Mouse (Mus musculus) myocyte (in vitro differentiated cells): ENCODE measurements around the gene Elp5. TPM values are rescaled to one million over a fixed set of nuclear protein-coding genes. Genes with fewer than 3 reads are reported as not detected.
"Not testable (repeated sequence)": the region's sequence is repeated elsewhere in the genome, so short reads cannot be mapped to it uniquely, and the experiment has no call there.

Experiments used
- H3K27me3 ChIP-seq: one replicate; pipeline ENCODE4 v1.6.1; 2011; ENCODE audit not compliant: control insufficient read depth, insufficient read depth, insufficient read length
- H3K36me3 ChIP-seq: one replicate; pipeline ENCODE4 v1.6.1; 2011; ENCODE audit not compliant: control insufficient read depth, insufficient read depth
- H3K4me2 ChIP-seq: one replicate; pipeline ENCODE4 v1.6.1; 2011; ENCODE audit warnings: low read depth, control low read depth
- H3K4me3 ChIP-seq: one replicate; pipeline ENCODE4 v1.5.1; 2011; ENCODE audit warnings: mild to moderate bottlenecking, control low read depth, moderate library complexity
- H3K79me2 ChIP-seq: one replicate; pipeline ENCODE4 v1.6.1; 2011; ENCODE audit not compliant: control insufficient read depth, insufficient read depth
- H3ac ChIP-seq: one replicate; pipeline ENCODE4 v1.6.1; 2011; ENCODE audit not compliant: control insufficient read depth, insufficient read length
- CEBPB ChIP-seq: IDR thresholded peaks from 2 replicates; pipeline ENCODE4 v1.6.1; 2011; ENCODE audit warnings: mild to moderate bottlenecking, moderate library complexity; ENCODE audit not compliant: poor library complexity, insufficient read depth, severe bottlenecking
- E2F4 ChIP-seq: IDR thresholded peaks from one replicate; pipeline ENCODE4 v1.6.1; 2011; ENCODE audit warnings: mild to moderate bottlenecking, control low read depth, moderate library complexity; ENCODE audit not compliant: insufficient read depth
- MAX ChIP-seq: IDR thresholded peaks from one replicate; pipeline ENCODE4 v1.6.1; 2011; ENCODE audit warnings: low read depth, mild to moderate bottlenecking, control low read depth
- MYOD1 ChIP-seq, 3 experiments: IDR thresholded peaks; one replicate each; pipeline ENCODE4 v1.6.1; 2011; ENCODE audit warnings: control low read depth in 2 of 3, low read depth in 2 of 3, mild to moderate bottlenecking in 2 of 3, moderate library complexity in 1 of 3; ENCODE audit not compliant: insufficient read length in 2 of 3, control insufficient read depth in 1 of 3
- MYOG ChIP-seq, 3 experiments: IDR thresholded peaks; one replicate each; pipeline ENCODE4 v1.6.1; 2011; ENCODE audit warnings: control low read depth in 2 of 3, low read depth in 2 of 3, mild to moderate bottlenecking in 2 of 3; ENCODE audit not compliant: insufficient read length in 2 of 3, control insufficient read depth in 1 of 3, insufficient read depth in 1 of 3
- POLR2A ChIP-seq: IDR thresholded peaks from one replicate; pipeline ENCODE4 v1.6.1; 2011; ENCODE audit warnings: low read depth, mild to moderate bottlenecking, control low read depth, moderate library complexity; ENCODE audit not compliant: insufficient read length
- POLR2AphosphoS2 ChIP-seq: IDR thresholded peaks from one replicate; pipeline ENCODE4 v1.6.1; 2011; ENCODE audit warnings: low read depth, control low read depth; ENCODE audit not compliant: insufficient read length
- REST ChIP-seq: IDR thresholded peaks from one replicate; pipeline ENCODE4 v1.6.1; 2011; ENCODE audit warnings: mild to moderate bottlenecking, control low read depth, moderate library complexity; ENCODE audit not compliant: insufficient read depth, insufficient read length
- SRF ChIP-seq: IDR thresholded peaks from one replicate; pipeline ENCODE4 v1.6.1; 2011; ENCODE audit warnings: low read depth; ENCODE audit not compliant: control insufficient read depth, insufficient read length
- TCF12 ChIP-seq: IDR thresholded peaks from one replicate; pipeline ENCODE4 v1.6.1; 2011; ENCODE audit warnings: mild to moderate bottlenecking, control low read depth; ENCODE audit not compliant: poor library complexity, insufficient read depth, severe bottlenecking
- TCF3 ChIP-seq: IDR thresholded peaks from one replicate; pipeline ENCODE4 v1.6.1; 2011; ENCODE audit warnings: low read depth, control low read depth; ENCODE audit not compliant: insufficient read length
- USF1 ChIP-seq: IDR thresholded peaks from one replicate; pipeline ENCODE4 v1.6.1; 2011; ENCODE audit warnings: low read depth, mild to moderate bottlenecking, control low read depth, moderate library complexity
- polyA plus RNA-seq: library from polyadenylated mRNA; unstranded; fragments of >200 nt; fragmentation: generic; extraction: Trizol; gene quantifications from one replicate; pipeline ENCODE4 v1.2.1, GENCODE M21; 2012; ENCODE audit warnings: missing spikeins

Elp5 gene
- polyA plus RNA-seq, 1 experiment, result 91.5 TPM

GRCm38 (mm10) chr11:70018131-70018990 is 36.0 kb upstream of the Elp5 start:
- H3K79me2 ChIP-seq, result peaks cover 29% of the 10 kb centered on the region
- no peaks in the 10 kb centered on the region for H3K36me3 ChIP-seq
- H3K4me2 ChIP-seq, result peak overlapping the region; percentile 92
- H3K4me3 ChIP-seq, result peak overlapping the region; percentile 43
- no peak overlapping the region for H3ac ChIP-seq
- H3K27me3 ChIP-seq, result no peaks in the 10 kb centered on the region
- no peak for TF ChIP-seq MAX
- no peak for TF ChIP-seq POLR2A
- TF ChIP-seq MYOG (IDR thresholded peaks at IDR 0.05; ENCODE audit: control insufficient read depth in 1 of 3, insufficient read depth in 1 of 3, insufficient read length in 2 of 3, low read depth in 2 of 3), result no peak
- no peak for TF ChIP-seq SRF
- no peak for TF ChIP-seq CEBPB
- TF ChIP-seq REST, result no peak
- no peak for TF ChIP-seq USF1
- TF ChIP-seq MYOD1 (IDR thresholded peaks at IDR 0.05; ENCODE audit: control insufficient read depth in 1 of 3, insufficient read length in 2 of 3, low read depth in 2 of 3), result no peak
- no peak for TF ChIP-seq TCF3
- no peak for TF ChIP-seq E2F4
- no peak for TF ChIP-seq TCF12
- no peak for TF ChIP-seq POLR2AphosphoS2

GRCm38 (mm10) chr11:70017199-70017767 is 35.0 kb upstream of the Elp5 start:
- TF ChIP-seq MYOG (IDR thresholded peaks at IDR 0.05; ENCODE audit: control insufficient read depth in 1 of 3, insufficient read depth in 1 of 3, insufficient read length in 2 of 3, low read depth in 2 of 3), result no peak
- TF ChIP-seq POLR2A, result no peak
- Histone ChIP-seq H3K4me3 (peak overlapping the region; percentile 43), H3K4me2 (peak overlapping the region; percentile 81)

GRCm38 (mm10) chr11:70016669-70017068 is 34.4 kb upstream of the Elp5 start, which contains the start of gene Dlg4:
Gene Dlg4, plus strand, starts transcription at chr11:70016942.
- no peak within 1 kb of the TSS for H3ac ChIP-seq

More at GRCm38 (mm10) chr11:70017199-70017767, 35.0 kb upstream of the Elp5 start:
- H3ac ChIP-seq, result no peak overlapping the region
- no peaks in the 10 kb centered on the region for H3K27me3 ChIP-seq
- H3K79me2 ChIP-seq, result peaks cover 26% of the 10 kb centered on the region
- H3K36me3 ChIP-seq, result peaks cover 6% of the 10 kb centered on the region

GRCm38 (mm10) chr11:70016177-70016576 is 33.9 kb upstream of the Elp5 start:
- not testable (repeated sequence) for H3K27me3 ChIP-seq, H3ac ChIP-seq, H3K4me3 ChIP-seq, H3K4me2 ChIP-seq
- H3K36me3 ChIP-seq, result peaks cover 17% of the 10 kb centered on the region
- H3K79me2 ChIP-seq, result peaks cover 19% of the 10 kb centered on the region

More at GRCm38 (mm10) chr11:70016669-70017068, 34.4 kb upstream of the Elp5 start, which contains the start of gene Dlg4:
- peak within 1 kb of the TSS; percentile 43 for H3K4me3 ChIP-seq
- peak within 1 kb of the TSS; percentile 81 for H3K4me2 ChIP-seq
- peaks cover 20% of the 10 kb centered on the region for H3K79me2 ChIP-seq
- TF ChIP-seq E2F4 (no peak), USF1 (no peak), MAX (no peak), TCF12 (no peak), POLR2A (no peak), TCF3 (no peak), SRF (no peak), REST (no peak), POLR2AphosphoS2 (no peak), MYOD1 (IDR thresholded peaks at IDR 0.05; ENCODE audit: control insufficient read depth in 1 of 3, insufficient read length in 2 of 3, low read depth in 2 of 3) (no peak), CEBPB (no peak), MYOG (IDR thresholded peaks at IDR 0.05; ENCODE audit: control insufficient read depth in 1 of 3, insufficient read depth in 1 of 3, insufficient read length in 2 of 3, low read depth in 2 of 3) (no peak)
- H3K27me3 ChIP-seq, result no peaks in the 10 kb centered on the region
- peaks cover 12% of the 10 kb centered on the region for H3K36me3 ChIP-seq

GRCm38 (mm10) chr11:70015677-70016076 is 33.4 kb upstream of the Elp5 start:
- TF ChIP-seq MAX, result no peak
- no peak for TF ChIP-seq MYOG (IDR thresholded peaks at IDR 0.05; ENCODE audit: control insufficient read depth in 1 of 3, insufficient read depth in 1 of 3, insufficient read length in 2 of 3, low read depth in 2 of 3)
- no peak for TF ChIP-seq USF1
- no peak for TF ChIP-seq TCF3
- TF ChIP-seq E2F4, result no peak
- TF ChIP-seq SRF, result no peak
- no peak for TF ChIP-seq TCF12
- no peak for TF ChIP-seq CEBPB
- TF ChIP-seq REST, result no peak
- TF ChIP-seq POLR2A, result no peak
- TF ChIP-seq MYOD1 (IDR thresholded peaks at IDR 0.05; ENCODE audit: control insufficient read depth in 1 of 3, insufficient read length in 2 of 3, low read depth in 2 of 3), result no peak
- no peak for TF ChIP-seq POLR2AphosphoS2
- Histone ChIP-seq H3ac (no peak overlapping the region), H3K27me3 (no peaks in the 10 kb centered on the region), H3K4me2 (peak overlapping the region; percentile 66), H3K4me3 (peak overlapping the region; percentile 28), H3K36me3 (peaks cover 22% of the 10 kb centered on the region), H3K79me2 (peaks cover 19% of the 10 kb centered on the region)
